Mouse (Mus musculus): ENCODE results near the gene Itga10. TPM values are rescaled to one million over a fixed set of nuclear protein-coding genes. Genes with fewer than 3 reads are reported as not detected.
"Not testable (repeated sequence)": the region's sequence is repeated elsewhere in the genome, so short reads cannot be mapped to it uniquely, and the experiment has no call there.

The Itga10 gene
- polyA plus RNA-seq, 1 experiment, result not detected

- TF ChIP-seq POLR2A (IDR thresholded peaks at IDR 0.05; ENCODE audit: insufficient read depth, low read depth, low read length) (peak; percentile 46; the same call in 1 of the 2 replicates), CTCF (IDR thresholded peaks at IDR 0.05; ENCODE audit: insufficient read depth, low read depth, low read length) (no peak)
- peaks cover 21% of the 10 kb centered on the region for H3K4me1 ChIP-seq (ENCODE audit: control insufficient read depth, insufficient read depth, low read length)
- peak within 1 kb of the TSS; percentile 58 for H3K4me3 ChIP-seq (ENCODE audit: insufficient read depth, low read depth, low read length)
- under 1% methylated on average over 27 of the region's 27 CpGs for WGBS
- H3K27ac ChIP-seq (ENCODE audit: insufficient read depth, low read depth, low read length), result peak within 1 kb of the TSS; percentile 63
Observed at GRCm38 (mm10) chr3:96600639-96601250, 44.6 kb upstream of the Itga10 start, which contains the start of gene Lix1l. Gene Lix1l, plus strand, starts transcription at chr3:96601149.

- Histone ChIP-seq H3K4me1 (ENCODE audit: control insufficient read depth, insufficient read depth, low read length) (peaks cover 17% of the 10 kb centered on the region), H3K4me3 (ENCODE audit: insufficient read depth, low read depth, low read length) (peak overlapping the region; percentile 58), H3K27ac (ENCODE audit: insufficient read depth, low read depth, low read length) (peak overlapping the region; percentile 61)
- TF ChIP-seq POLR2A (IDR thresholded peaks at IDR 0.05; ENCODE audit: insufficient read depth, low read depth, low read length) (no peak; the same call in 1 of the 2 replicates), CTCF (IDR thresholded peaks at IDR 0.05; ENCODE audit: insufficient read depth, low read depth, low read length) (no peak)
- 2% methylated on average over 39 of the region's 40 CpGs for WGBS
Observed at GRCm38 (mm10) chr3:96601251-96601787, 44.1 kb upstream of the Itga10 start.

- 6% methylated on average over 10 of the region's 10 CpGs for WGBS
- Histone ChIP-seq H3K4me3 (ENCODE audit: insufficient read depth, low read depth, low read length) (peak overlapping the region; percentile 23), H3K4me1 (ENCODE audit: control insufficient read depth, insufficient read depth, low read length) (peaks cover 17% of the 10 kb centered on the region), H3K27ac (ENCODE audit: insufficient read depth, low read depth, low read length) (peak overlapping the region; percentile 63)
- no peak for TF ChIP-seq CTCF (IDR thresholded peaks at IDR 0.05; ENCODE audit: insufficient read depth, low read depth, low read length)
Observed at GRCm38 (mm10) chr3:96601941-96602703, 43.3 kb upstream of the Itga10 start.

GRCm38 (mm10) chr3:96602704-96603084 is 42.7 kb upstream of the Itga10 start:
- peak overlapping the region; percentile 63 for H3K27ac ChIP-seq (ENCODE audit: insufficient read depth, low read depth, low read length)
- 20% methylated on average over 5 of the region's 5 CpGs for WGBS

DNA sequence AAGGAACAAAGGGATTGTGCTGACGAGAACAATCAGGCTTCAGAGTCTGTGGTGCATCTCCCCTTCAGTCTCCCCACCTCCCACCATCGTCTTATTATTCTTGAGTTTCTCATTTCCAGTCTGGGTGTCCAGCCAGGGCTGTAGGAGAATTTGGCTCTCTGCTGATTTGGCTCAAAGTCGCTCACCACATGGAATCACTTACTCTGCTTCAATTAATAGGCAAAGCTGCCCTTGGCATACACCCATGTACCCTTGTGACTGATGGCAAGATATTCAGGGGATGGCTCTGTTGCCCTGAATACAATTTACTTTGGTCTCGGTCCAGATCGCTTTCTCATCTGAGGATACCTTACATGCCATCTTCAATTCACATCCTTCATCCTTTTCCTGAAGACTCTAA is 42.1 kb upstream of the Itga10 start:
- no peak for TF ChIP-seq CTCF (IDR thresholded peaks at IDR 0.05; ENCODE audit: insufficient read depth, low read depth, low read length)
- no peak for TF ChIP-seq POLR2A (IDR thresholded peaks at IDR 0.05; ENCODE audit: insufficient read depth, low read depth, low read length)
- no peak overlapping the region for H3K4me3 ChIP-seq (ENCODE audit: insufficient read depth, low read depth, low read length)
- H3K27ac ChIP-seq (ENCODE audit: insufficient read depth, low read depth, low read length), result 0 out of 2 replicates have a peak overlapping the region, but pooled peaks have one; percentile 63
- peaks cover 16% of the 10 kb centered on the region for H3K4me1 ChIP-seq (ENCODE audit: control insufficient read depth, insufficient read depth, low read length)
- 25% methylated on average over 5 of the region's 5 CpGs for WGBS

More at GRCm38 (mm10) chr3:96602704-96603084, 42.7 kb upstream of the Itga10 start:
- TF ChIP-seq CTCF (IDR thresholded peaks at IDR 0.05; ENCODE audit: insufficient read depth, low read depth, low read length) (no peak), POLR2A (IDR thresholded peaks at IDR 0.05; ENCODE audit: insufficient read depth, low read depth, low read length) (no peak)
- Histone ChIP-seq H3K4me1 (ENCODE audit: control insufficient read depth, insufficient read depth, low read length) (peaks cover 17% of the 10 kb centered on the region), H3K4me3 (ENCODE audit: insufficient read depth, low read depth, low read length) (peak overlapping the region; percentile 20; the same call in 1 of the 2 replicates)

- not testable (repeated sequence) for H3K4me1 ChIP-seq (ENCODE audit: control insufficient read depth, insufficient read depth, low read length); H3K4me3 ChIP-seq (ENCODE audit: insufficient read depth, low read depth, low read length); H3K27ac ChIP-seq (ENCODE audit: insufficient read depth, low read depth, low read length)
- WGBS, result 87% methylated on average over 4 of the region's 4 CpGs
Observed at GRCm38 (mm10) chr3:96606007-96606406, 39.4 kb upstream of the Itga10 start.

- Histone ChIP-seq H3K27ac (ENCODE audit: insufficient read depth, low read depth, low read length) (no peak overlapping the region), H3K4me1 (ENCODE audit: control insufficient read depth, insufficient read depth, low read length) (peaks cover 5% of the 10 kb centered on the region), H3K4me3 (ENCODE audit: insufficient read depth, low read depth, low read length) (no peak overlapping the region)
- WGBS, result 87% methylated on average over 4 of the region's 4 CpGs
- TF ChIP-seq CTCF (IDR thresholded peaks at IDR 0.05; ENCODE audit: insufficient read depth, low read depth, low read length) (no peak), POLR2A (IDR thresholded peaks at IDR 0.05; ENCODE audit: insufficient read depth, low read depth, low read length) (no peak)
Observed at GRCm38 (mm10) chr3:96606618-96607017, 38.8 kb upstream of the Itga10 start.

DNA sequence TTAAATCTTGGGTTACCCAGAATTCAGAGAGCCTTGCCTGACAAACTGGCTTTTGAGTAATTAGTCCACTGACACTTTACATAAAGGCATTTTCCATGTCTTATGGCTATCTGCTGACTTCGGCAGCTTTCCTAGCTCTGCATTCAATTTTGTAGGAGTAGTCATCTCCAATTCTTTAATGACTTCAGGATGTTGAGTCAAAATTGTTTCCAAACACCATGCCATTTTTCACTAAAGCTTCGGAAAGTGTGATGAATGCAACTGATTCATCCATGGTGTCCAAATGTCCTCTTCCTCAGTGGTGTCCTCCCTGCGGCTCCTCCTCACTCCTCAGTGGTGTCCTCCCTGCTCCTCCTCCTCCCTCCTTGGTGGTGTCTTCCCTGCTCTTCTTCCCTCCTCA is 27.4 kb upstream of the Itga10 start:
- Histone ChIP-seq H3K27ac (ENCODE audit: insufficient read depth, low read depth, low read length) (no peak overlapping the region), H3K4me3 (ENCODE audit: insufficient read depth, low read depth, low read length) (no peak overlapping the region), H3K4me1 (ENCODE audit: control insufficient read depth, insufficient read depth, low read length) (no peaks in the 10 kb centered on the region)
- WGBS, result 91% methylated on average over 3 of the region's 3 CpGs
- TF ChIP-seq CTCF (IDR thresholded peaks at IDR 0.05; ENCODE audit: insufficient read depth, low read depth, low read length) (no peak), POLR2A (IDR thresholded peaks at IDR 0.05; ENCODE audit: insufficient read depth, low read depth, low read length) (no peak)

DNA sequence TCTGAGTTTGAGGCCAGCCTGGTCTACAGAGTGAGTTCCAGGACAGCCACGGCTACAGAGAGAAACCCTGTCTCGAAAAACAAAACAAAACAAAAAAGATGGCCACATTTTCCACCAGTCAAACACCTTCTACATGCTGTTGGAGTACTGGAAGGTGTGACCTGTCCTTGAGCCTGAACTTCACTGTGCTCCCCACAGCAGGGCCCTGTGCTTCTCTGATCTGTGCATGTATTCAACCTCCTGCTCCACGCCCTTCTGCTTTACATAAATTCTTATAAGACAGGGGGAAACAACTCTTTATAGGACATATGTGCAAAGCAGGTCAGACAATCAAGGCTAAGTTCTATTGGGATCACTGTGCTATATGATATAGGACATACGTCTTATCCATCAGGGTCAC is 22.2 kb upstream of the Itga10 start:
- Histone ChIP-seq H3K4me3 (ENCODE audit: insufficient read depth, low read depth, low read length) (no peak overlapping the region), H3K27ac (ENCODE audit: insufficient read depth, low read depth, low read length) (no peak overlapping the region)
- TF ChIP-seq POLR2A (IDR thresholded peaks at IDR 0.05; ENCODE audit: insufficient read depth, low read depth, low read length) (no peak), CTCF (IDR thresholded peaks at IDR 0.05; ENCODE audit: insufficient read depth, low read depth, low read length) (no peak)

More for the DNA sequence above, 22.2 kb upstream of the Itga10 start:
- 91% methylated on average over 4 of the region's 4 CpGs for WGBS
- no peaks in the 10 kb centered on the region for H3K4me1 ChIP-seq (ENCODE audit: control insufficient read depth, insufficient read depth, low read length)
